Mouse (Mus musculus): ENCODE results near the gene Crbn.

Crbn gene

DNA sequence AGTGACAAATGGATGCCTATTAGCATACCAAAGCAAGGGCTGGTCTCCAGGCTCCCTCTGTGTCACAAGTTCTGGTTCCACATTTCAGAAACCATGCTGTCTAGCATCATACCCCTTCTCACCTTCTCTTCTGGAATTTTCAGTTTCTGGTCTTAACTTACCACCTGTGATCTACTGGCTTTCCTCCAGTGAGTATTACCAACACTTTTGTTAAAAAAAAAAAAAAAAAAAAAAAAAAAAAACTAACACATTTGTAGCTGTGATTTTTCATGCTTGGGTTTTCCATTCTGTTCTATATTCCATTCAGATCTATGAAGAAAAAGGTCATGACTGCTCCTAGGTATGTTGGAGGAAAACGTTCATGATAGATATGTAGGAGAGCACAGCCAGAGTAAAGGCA, 34.0 kb downstream of the Crbn start:
- DNase-seq (ENCODE audit: low spot score): no peak

DNA sequence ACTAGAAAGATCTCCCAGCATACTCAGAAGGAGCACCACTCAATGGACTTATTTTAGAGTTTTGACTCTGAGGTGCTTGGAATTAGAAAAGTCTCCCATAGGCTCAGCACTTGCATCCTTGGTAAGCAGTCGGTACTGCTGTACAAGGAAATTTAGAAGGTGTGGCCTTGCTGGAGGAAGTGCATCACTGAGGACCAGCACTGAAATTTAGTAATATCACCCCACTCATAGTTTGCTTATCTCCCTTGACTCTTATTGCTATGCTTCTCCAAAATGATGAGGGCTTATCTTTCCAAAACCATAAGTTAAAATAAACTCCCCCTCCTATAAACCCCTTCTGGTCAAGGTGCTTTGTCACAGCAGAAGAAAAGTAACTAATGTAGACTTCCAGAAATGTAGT, 38.4 kb downstream of the Crbn start:
- DNase-seq (ENCODE audit: low spot score): no peak

DNA sequence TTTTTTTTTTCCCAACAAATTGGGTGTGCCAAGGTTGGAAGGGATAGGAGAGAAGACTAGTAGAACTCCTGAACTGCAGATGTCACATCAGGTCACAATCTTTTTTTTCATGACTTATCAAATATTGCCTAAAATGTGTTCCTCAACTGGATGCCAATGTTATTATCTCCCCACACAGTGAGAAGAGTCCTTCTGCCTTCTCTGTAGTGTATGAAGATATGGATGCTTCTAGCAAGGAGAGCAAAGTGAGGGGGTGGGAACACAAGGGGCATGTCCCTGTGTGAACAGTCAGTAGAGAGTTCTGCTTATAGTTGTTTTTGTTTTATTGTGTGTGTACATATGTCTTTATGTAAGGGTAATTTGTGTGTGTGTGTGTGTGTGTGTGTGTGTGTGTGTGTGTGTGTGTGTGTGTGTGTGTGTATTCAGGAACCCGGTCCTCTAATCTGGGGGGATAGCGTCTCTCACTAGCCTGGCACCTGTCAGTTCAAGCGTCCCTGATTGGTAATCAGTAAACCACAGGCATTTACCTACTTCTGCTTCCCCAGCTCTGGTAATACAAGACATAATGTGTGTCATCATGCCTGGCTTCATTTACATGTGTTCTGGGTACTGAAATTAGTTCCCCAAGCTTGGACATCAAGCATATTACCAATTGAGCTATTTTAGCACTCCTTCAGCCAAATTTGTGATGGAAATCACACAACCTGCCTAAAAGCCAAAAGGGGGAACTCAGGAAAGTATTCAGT, 39.2 kb downstream of the Crbn start:
- DNase-seq (ENCODE audit: low spot score): no peak

DNA sequence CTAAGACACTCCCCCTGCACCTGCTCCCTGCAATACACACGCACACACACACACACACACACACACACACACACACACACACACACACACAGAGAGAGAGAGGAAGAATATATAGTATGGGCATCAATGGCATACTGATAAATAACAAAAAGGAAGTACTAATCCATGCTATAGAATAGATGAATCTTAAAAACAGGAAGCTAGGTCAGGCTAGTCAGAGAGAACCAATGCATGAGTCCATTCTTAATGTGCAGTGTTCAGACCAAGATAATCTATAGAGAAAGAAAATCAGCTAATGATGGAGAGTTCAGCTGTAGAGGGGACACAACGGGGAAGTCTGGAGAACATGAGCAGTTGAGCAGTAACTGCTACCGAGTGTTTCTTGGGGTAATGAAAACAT, 41.6 kb downstream of the Crbn start:
- no peak for DNase-seq (ENCODE audit: low spot score)

DNA sequence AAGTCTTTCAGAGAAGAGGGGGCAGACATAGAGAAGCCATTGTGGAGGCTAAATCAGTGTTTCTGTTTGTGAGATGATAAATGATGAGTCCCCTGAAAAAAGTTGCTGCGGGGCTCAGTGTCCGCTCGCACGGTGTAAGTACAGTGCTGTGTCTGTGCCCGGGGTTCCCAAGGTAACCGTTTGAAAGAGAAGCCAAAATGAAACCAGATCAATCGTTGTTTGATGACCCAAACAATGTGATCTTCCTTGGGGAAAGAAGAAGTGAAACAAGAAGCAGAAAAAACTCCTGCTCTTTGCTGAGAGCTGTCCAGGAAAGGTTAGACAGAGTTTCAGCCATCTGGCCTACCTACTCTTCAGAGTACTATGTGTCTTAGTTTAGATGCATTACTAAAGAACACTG, 49.6 kb downstream of the Crbn start:
- no peak for DNase-seq (ENCODE audit: low spot score)

DNA sequence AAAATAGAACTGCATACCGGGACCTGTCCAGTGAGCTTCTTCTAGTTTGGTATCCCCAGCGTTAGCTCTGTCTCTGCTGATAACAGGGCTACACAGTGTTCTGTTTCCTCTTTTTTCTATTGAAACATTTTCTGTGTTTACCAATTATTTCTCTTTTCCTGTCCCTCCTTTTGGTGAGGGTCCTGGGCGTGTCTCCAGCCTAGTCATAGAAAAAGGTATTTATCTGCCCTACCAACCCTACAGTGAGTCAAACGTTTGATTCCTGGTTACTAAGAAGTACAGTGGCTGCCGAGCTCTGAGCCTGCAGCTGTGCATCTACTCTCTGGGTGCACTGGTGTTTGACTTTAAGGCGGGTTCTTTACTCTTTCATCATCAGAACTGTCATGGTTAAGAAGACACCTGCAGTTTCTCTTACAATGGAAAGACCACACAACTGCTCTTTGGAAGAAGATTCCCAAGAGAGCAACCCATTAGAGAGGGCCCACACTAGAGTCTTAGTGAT, 50.9 kb downstream of the Crbn start, which contains the start of gene Il5ra:
Gene Il5ra (minus strand): TSS at position 151 of the 502 bp plus-strand sequence.
- no peak for DNase-seq (ENCODE audit: low spot score)

DNA sequence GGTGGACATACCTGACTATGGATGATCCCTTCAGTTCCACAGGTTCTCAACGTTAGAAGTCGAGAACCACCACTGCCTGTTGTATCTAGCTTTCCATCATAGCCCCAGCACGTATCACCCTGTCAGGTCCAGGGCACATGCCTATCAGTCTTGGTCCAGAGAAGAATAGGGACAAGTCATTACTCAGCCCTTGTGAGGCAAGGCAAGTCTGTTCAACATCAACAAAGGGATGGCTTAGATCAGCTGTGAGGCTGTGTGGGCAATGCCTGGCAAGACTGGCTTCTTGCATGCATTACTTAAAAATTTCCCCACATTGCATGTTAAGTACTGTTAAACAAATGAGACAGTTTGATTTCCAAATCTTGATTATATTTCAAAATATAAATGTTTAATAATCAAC, 52.1 kb downstream of the Crbn start:
- no peak for DNase-seq (ENCODE audit: low spot score)

DNA sequence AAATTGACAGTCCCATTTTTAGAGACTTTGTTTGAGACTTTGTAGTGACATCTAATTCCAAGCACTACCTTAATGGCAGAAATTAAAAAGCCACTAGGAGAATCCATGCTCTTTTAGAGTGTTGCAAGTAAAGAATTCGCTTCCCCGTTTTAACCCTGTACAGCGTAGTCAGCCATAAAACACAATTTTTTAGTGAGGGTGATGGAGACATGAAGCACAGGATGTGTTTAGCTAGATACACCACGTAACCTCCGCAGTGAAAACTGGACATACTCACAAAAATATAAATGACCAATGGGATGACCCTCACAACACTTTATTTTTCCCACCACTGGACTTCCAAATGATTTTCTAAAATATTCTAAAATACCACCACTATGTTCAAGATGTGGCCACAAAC, 52.6 kb downstream of the Crbn start:
- DNase-seq (ENCODE audit: low spot score): no peak

DNA sequence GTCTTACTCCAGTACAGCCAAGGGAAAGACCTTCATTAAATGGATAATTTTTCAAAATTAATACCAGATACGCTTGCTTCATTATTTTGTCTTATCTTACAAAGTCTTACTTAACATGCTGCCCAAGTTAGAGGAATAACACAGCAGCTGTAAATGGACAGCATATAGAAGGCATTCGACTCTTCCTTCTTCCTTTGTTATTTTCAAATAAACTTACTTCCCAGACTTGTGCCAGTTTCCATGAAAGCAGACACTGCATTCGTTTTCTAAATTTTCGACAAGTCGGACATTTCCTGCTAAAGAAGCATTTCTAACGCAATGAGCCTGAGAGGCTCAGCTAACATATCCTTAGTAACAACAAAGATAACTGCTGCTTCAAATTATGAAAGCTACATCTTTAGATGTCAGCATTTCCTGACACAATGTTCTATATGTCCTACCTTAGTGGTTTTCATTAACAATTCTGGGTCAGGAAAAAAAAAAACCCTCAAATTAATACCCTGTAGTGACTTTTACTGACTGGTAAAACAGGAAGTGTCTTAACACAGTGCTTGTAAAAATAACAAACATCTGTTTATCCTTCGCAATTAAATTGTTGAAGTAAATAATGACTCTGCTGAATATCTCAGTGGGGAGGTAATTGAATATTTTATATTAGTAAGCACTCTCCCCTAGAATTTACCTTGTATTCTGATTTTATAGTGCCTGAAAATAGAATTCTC, 54.0 kb downstream of the Crbn start:
- no peak for DNase-seq (ENCODE audit: low spot score)

DNA sequence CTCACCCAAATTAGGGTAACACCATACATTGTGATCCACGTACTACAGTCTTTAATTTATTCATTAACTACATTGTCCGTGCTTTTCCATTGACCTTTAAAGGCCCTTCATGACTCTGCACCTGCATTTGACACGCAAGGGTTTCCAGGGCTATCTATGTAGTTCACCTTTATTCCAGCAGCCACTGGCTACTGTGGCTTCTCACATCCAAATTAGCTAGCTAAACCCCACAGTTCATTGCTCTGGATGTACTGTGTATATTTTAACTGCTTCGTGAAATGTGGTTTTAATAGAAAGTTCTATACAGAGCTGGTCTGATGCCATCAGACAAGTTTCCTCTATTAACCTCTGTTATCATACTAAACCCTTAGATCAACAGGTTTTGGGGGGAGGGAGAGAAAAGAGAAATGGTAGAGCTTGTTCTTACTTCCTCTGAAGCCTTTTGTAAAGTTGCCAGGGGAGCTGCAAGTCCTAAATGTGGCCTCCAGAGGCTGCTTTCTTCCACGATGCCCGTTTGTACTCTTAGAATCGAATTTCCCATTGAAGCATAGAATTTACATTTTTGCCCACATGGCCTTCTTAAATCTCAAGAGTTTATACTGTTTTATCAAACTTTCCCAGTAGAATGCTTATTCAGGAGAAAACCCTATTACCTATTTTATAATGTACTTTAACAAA, 56.2 kb downstream of the Crbn start:
- DNase-seq (ENCODE audit: low spot score): no peak

DNA sequence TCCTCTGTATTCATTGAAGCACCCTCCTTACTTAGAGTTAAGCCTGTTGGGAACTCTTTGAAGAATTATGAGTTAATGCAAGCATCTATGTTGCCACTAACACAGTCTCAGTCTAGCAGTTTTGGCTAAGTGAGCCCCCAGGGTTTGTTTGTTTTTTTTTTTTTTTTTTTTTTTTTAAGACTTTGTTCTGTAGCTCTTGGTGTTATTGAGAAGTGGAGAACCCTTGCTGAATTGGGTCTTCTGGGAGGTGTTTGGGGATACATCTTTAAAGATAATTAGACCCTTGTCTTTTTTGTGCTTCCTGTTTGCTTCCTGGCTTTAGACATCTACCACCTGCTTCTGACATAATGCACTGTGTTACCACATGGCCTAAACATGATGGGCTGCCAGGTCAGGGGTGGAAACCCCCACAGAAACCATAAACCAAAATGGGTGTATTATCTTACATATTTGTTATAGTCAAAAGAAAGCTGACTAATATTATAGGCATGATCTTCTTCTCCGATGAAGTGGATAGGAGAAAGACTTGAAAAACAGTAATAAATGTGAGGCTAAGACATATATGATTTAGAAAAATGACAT, 59.5 kb downstream of the Crbn start:
- DNase-seq (ENCODE audit: low spot score): no peak

DNA sequence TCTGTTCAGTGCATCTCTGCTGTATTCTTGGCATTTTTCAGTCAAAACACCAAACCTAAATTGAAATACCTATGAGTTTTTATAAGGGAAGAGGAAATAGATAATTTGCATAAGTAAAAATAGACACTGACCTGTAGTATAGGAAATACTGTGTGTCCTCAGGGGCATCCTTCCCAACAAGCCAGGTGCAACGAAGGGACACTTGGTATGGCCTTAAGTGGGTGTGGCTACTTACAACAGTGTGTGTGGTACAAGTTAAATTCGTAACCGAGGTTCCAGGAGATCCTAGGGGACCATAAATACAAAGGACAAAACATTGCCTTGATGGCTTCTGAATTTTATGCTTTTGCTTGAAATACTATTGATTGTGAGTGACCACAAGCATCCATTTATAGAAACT, 61.6 kb downstream of the Crbn start:
- DNase-seq (ENCODE audit: low spot score): no peak

DNA sequence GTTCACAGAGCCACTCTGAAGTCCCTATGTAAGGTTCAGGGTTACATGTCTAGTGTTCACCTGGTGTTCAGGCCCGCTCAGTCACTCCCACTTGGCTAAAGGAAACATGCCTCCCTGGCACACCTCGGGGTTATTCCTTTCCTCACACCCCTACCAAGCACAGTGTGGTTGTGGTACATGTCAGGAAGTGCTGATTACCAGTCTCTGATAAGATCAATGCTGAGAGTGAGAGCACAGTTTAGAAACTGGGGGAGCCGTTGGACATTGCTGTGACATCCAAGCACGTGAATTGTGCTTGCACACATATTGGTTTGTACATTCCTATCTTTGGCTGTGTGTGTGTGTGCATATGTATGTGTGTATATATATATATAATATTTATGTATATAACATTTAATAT, 67.3 kb downstream of the Crbn start:
- no peak for DNase-seq (ENCODE audit: low spot score)

Data from ovary, postnatal 14 days (tissue).